Mouse (Mus musculus) heart, adult 2 months (tissue): ENCODE results near the gene Taar7b. TPM values are rescaled to one million over a fixed set of nuclear protein-coding genes. Genes with fewer than 3 reads are reported as not detected.

Source experiments
- DNase-seq, 2 experiments: peaks; one replicate each; pipeline ENCODE4 v3.0.0; 2021
- H3K27ac ChIP-seq: fragments of 200-600 bp; 2 replicates; pipeline ENCODE4 v1.8.1; 2022
- H3K27me3 ChIP-seq: fragments of 200-500 bp; 2 replicates; pipeline ENCODE4 v1.6.1; 2012; ENCODE audit warnings: mild to moderate bottlenecking, low read length, inconsistent platforms, mixed read lengths; ENCODE audit not compliant: control insufficient read depth, insufficient read depth
- H3K36me3 ChIP-seq: fragments of 200-500 bp; 2 replicates; pipeline ENCODE4 v1.6.1; 2012; ENCODE audit warnings: low read length, inconsistent platforms; ENCODE audit not compliant: control insufficient read depth, insufficient read depth
- H3K4me1 ChIP-seq: fragments of 200-500 bp; 2 replicates; pipeline ENCODE4 v1.6.1; 2011; ENCODE audit warnings: low read length; ENCODE audit not compliant: control insufficient read depth, insufficient read depth
- H3K4me3 ChIP-seq: fragments of 200-600 bp; 2 replicates; pipeline ENCODE4 v1.8.1; 2022
- H3K79me2 ChIP-seq: fragments of 200-500 bp; replicated peaks from 2 replicates; pipeline ENCODE4 v1.6.1; 2012; ENCODE audit warnings: mild to moderate bottlenecking, inconsistent platforms, low read length, moderate library complexity, mixed read lengths; ENCODE audit not compliant: control insufficient read depth, insufficient read depth
- H3K9ac ChIP-seq: fragments of 200-500 bp; 2 replicates; pipeline ENCODE4 v1.6.1; 2012; ENCODE audit warnings: low read depth, mild to moderate bottlenecking, control low read depth, inconsistent platforms, low read length, mixed read lengths
- CTCF ChIP-seq: fragments of 200-600 bp; IDR thresholded peaks from 2 replicates; pipeline ENCODE4 v1.8.1; 2022; ENCODE audit warnings: antibody characterized with exemption, mild to moderate bottlenecking, moderate library complexity
- EP300 ChIP-seq: fragments of 200-500 bp; IDR thresholded peaks from 2 replicates; pipeline ENCODE4 v1.6.1; 2011; ENCODE audit warnings: low read depth, low read length, control low read depth; ENCODE audit not compliant: insufficient read depth
- POLR2A ChIP-seq: fragments of 200-500 bp; IDR thresholded peaks from 2 replicates; pipeline ENCODE4 v1.6.1; 2011; ENCODE audit warnings: mild to moderate bottlenecking, low read depth, low read length, control low read depth; ENCODE audit not compliant: insufficient read depth
- WGBS: fragments of 180-500 bp; shearing (Covaris S2); methylation state at CpG from one replicate; pipeline ENCODE4 v1.1.7; 2018; 5-methylcytosine and 5-hydroxymethylcytosine counted together
- intact Hi-C: fragments of 180-260 bp; cut with DNase I; formaldehyde crosslinking; loops from one replicate; pipeline ENCODE4 v1.15.1; 2025
- polyA plus RNA-seq: library from polyadenylated mRNA; depleted of rRNA; stranded (reverse); fragments of >200 nt; gene quantifications from 2 replicates; pipeline ENCODE4 v1.2.3, GENCODE M21; 2012
- total RNA-seq, 2 experiments: library from RNA; stranded (reverse); gene quantifications; 2 replicates each; pipeline ENCODE4 v1.2.3; 2021

Gene Taar7b
- total and polyA plus RNA-seq, 3 experiments = not detected

GRCm38 (mm10) chr10:23970656-23971165 lies 29.0 kb upstream of the Taar7b start, which contains the start of gene Taar5:
Gene Taar5 (plus strand): TSS chr10:23970706.
- H3K9ac ChIP-seq = no peak within 1 kb of the TSS
- H3K79me2 ChIP-seq = no peaks in the 10 kb centered on the region
- intact Hi-C loops = loop anchor here (10.0 kb wide), 1 partner anchor 144 kb away; no protein-coding TSS in a partner anchor
- H3K4me3 ChIP-seq = no peak within 1 kb of the TSS
- TF ChIP-seq CTCF = no peak
- TF ChIP-seq EP300 = no peak
- TF ChIP-seq POLR2A = no peak
- no peaks in the 10 kb centered on the region for H3K27me3 ChIP-seq
- H3K36me3 ChIP-seq = no peaks in the 10 kb centered on the region
- H3K27ac ChIP-seq = no peak within 1 kb of the TSS
- WGBS = 80% methylated on average over 11 of the region's 11 CpGs
- DNase-seq = no peak
- no peaks in the 10 kb centered on the region for H3K4me1 ChIP-seq

GRCm38 (mm10) chr10:23971256-23971655 lies 28.5 kb upstream of the Taar7b start:
- no peak for DNase-seq
- Histone ChIP-seq H3K27ac (no peak overlapping the region), H3K36me3 (no peaks in the 10 kb centered on the region), H3K79me2 (no peaks in the 10 kb centered on the region), H3K27me3 (no peaks in the 10 kb centered on the region), H3K9ac (no peak overlapping the region), H3K4me3 (no peak overlapping the region), H3K4me1 (no peaks in the 10 kb centered on the region)
- TF ChIP-seq EP300 (no peak), POLR2A (no peak), CTCF (no peak)
- 80% methylated on average over 5 of the region's 5 CpGs for WGBS
- intact Hi-C loops = loop anchor here (10.0 kb wide), 1 partner anchor 144 kb away; no protein-coding TSS in a partner anchor

GRCm38 (mm10) chr10:23977958-23978357 lies 21.8 kb upstream of the Taar7b start:
- H3K27ac ChIP-seq = no peak overlapping the region
- TF ChIP-seq POLR2A (no peak), EP300 (no peak), CTCF (no peak)
- H3K79me2 ChIP-seq = no peaks in the 10 kb centered on the region
- no peak overlapping the region for H3K4me3 ChIP-seq
- no peak for DNase-seq
- no peaks in the 10 kb centered on the region for H3K36me3 ChIP-seq
- no peaks in the 10 kb centered on the region for H3K4me1 ChIP-seq
- H3K27me3 ChIP-seq = no peaks in the 10 kb centered on the region
- no peak overlapping the region for H3K9ac ChIP-seq
- WGBS = 69% methylated on average over 4 of the region's 4 CpGs
- intact Hi-C loops = loop anchor here (2.0 to 10.0 kb wide), 3 partner anchors 103 to 154 kb away; no protein-coding TSS in a partner anchor

GRCm38 (mm10) chr10:23978901-23979705 lies 20.6 kb upstream of the Taar7b start:
- Histone ChIP-seq H3K9ac (no peak overlapping the region), H3K4me3 (no peak overlapping the region), H3K79me2 (no peaks in the 10 kb centered on the region), H3K27ac (no peak overlapping the region), H3K27me3 (no peaks in the 10 kb centered on the region), H3K4me1 (no peaks in the 10 kb centered on the region), H3K36me3 (no peaks in the 10 kb centered on the region)
- TF ChIP-seq EP300 (no peak), POLR2A (no peak), CTCF (peak; percentile 58)
- WGBS = 41% methylated on average over 16 of the region's 16 CpGs
- intact Hi-C loops = loop anchor here (2.0 to 10.0 kb wide), 3 partner anchors 102 to 153 kb away; no protein-coding TSS in a partner anchor
- DNase-seq = peak; percentile 59 to 62

- Histone ChIP-seq H3K4me3 (no peak within 1 kb of the TSS), H3K4me1 (no peaks in the 10 kb centered on the region), H3K79me2 (no peaks in the 10 kb centered on the region), H3K27me3 (no peaks in the 10 kb centered on the region), H3K9ac (no peak within 1 kb of the TSS), H3K27ac (no peak within 1 kb of the TSS), H3K36me3 (no peaks in the 10 kb centered on the region)
- TF ChIP-seq EP300 = no peak
- no peak for TF ChIP-seq POLR2A
- no peak for TF ChIP-seq CTCF
- intact Hi-C loops = no loop called here
- DNase-seq = no peak
- 65% methylated on average over 8 of the region's 8 CpGs for WGBS
Observed at GRCm38 (mm10) chr10:23985546-23985945, 14.2 kb upstream of the Taar7b start, which contains the start of gene Taar6. Gene Taar6 (minus strand): TSS chr10:23985646.

- DNase-seq = no peak
- H3K9ac ChIP-seq = no peak overlapping the region
- H3K27me3 ChIP-seq = no peaks in the 10 kb centered on the region
- H3K79me2 ChIP-seq = no peaks in the 10 kb centered on the region
- intact Hi-C loops = no loop called here
- WGBS = 73% methylated on average over 5 of the region's 5 CpGs
- no peak overlapping the region for H3K27ac ChIP-seq
- TF ChIP-seq POLR2A (no peak), EP300 (no peak), CTCF (no peak)
- no peaks in the 10 kb centered on the region for H3K4me1 ChIP-seq
- H3K4me3 ChIP-seq = no peak overlapping the region
- H3K36me3 ChIP-seq = no peaks in the 10 kb centered on the region
Observed at GRCm38 (mm10) chr10:23986419-23986818, 13.3 kb upstream of the Taar7b start.
